Mouse (Mus musculus) C2C12 (cell line): Measurements from ENCODE around the gene Siae.

Source experiments
- CEBPB ChIP-seq: IDR thresholded peaks from one replicate; pipeline ENCODE4 v1.6.1; 2011; ENCODE audit warnings: low read depth, mild to moderate bottlenecking, control low read depth, moderate library complexity
- CTCF ChIP-seq: IDR thresholded peaks from one replicate; pipeline ENCODE4 v1.5.1; 2011; ENCODE audit not compliant: control insufficient read depth, insufficient read depth, insufficient read length
- MAX ChIP-seq: IDR thresholded peaks from one replicate; pipeline ENCODE4 v1.6.1; 2011; ENCODE audit warnings: mild to moderate bottlenecking, control low read depth
- MYOD1 ChIP-seq: IDR thresholded peaks from one replicate; pipeline ENCODE4 v1.6.1; 2011; ENCODE audit warnings: low read depth; ENCODE audit not compliant: control insufficient read depth, insufficient read length
- MYOG ChIP-seq: IDR thresholded peaks from one replicate; pipeline ENCODE4 v1.6.1; 2011; ENCODE audit not compliant: control insufficient read depth, insufficient read length; ENCODE audit errors: extremely low read depth
- USF1 ChIP-seq: IDR thresholded peaks from one replicate; pipeline ENCODE4 v1.6.1; 2011; ENCODE audit warnings: low read depth, mild to moderate bottlenecking, control low read depth, moderate library complexity

DNA sequence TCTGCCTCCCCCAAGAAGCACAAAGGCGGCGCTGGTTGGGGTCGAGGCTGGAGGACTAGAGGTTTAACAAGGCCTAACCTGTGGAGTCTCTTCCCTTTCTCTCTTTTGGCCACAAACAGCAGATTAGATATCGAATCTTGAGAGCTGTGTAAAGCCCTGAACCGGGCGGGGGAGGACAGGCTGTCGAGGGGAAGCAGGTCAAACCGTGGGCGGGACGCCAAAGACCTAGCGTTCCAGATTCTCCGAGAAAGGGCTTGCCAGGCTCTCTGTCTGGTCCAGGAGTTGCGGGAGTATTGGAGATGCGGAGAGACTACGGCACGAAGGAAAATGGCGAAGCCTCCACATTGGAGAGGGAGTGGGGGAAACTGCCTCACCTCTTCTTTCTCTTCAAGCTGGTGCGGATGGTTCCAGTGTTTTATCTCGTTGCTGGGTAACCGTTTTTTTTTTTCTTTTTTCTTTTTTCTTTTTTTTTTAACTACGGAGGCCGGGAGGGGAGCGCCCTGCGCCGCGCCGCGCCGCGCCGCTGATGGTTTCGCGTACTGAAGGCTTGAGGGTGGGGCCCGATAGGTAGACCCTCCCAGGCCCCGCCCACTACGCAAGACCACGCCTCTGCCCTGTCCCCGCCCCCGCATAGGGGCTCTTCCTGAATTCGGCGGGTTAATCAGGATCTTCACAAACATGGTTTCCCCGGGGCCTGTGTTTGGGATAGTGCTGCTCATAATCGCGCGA, 57.8 kb downstream of the Siae start, which contains the start of gene Spa17:
- no peak for TF ChIP-seq CTCF
- no peak for TF ChIP-seq CEBPB
- TF ChIP-seq MYOD1 = no peak
- TF ChIP-seq MYOG = no peak
- TF ChIP-seq USF1 = no peak
- no peak for TF ChIP-seq MAX
